Mouse (Mus musculus) embryonic facial prominence, embryonic 14.5 days (tissue): ENCODE data around the gene Poc1b. TPM values are rescaled to one million over a fixed set of nuclear protein-coding genes. Genes with fewer than 3 reads are reported as not detected.

Experiments used
- ATAC-seq: fragments of 200-750 bp; cut with Nextera tagmentation; 2 replicates; pipeline ENCODE4 v1.8.0; 2017; ENCODE audit warnings: low read depth, moderate number of reproducible peaks, moderate TSS enrichment
- DNase-seq: peaks from one replicate; pipeline ENCODE4 v3.0.0-alpha.2; 2015; ENCODE audit warnings: low spot score
- H3K27ac ChIP-seq: fragments of 300-500 bp; sonication (generic); replicated peaks from 2 replicates; pipeline ENCODE4 v1.5.1; 2014; ENCODE audit warnings: low read depth, mild to moderate bottlenecking, low read length, moderate library complexity
- H3K27me3 ChIP-seq: fragments of 300-500 bp; sonication (generic); replicated peaks from 2 replicates; pipeline ENCODE4 v1.6.1; 2014; ENCODE audit warnings: low read length; ENCODE audit not compliant: control insufficient read depth, insufficient read depth
- H3K36me3 ChIP-seq: fragments of 300-500 bp; sonication (generic); 2 replicates; pipeline ENCODE4 v1.6.1; 2014; ENCODE audit warnings: low read length, mixed read lengths; ENCODE audit not compliant: control insufficient read depth, insufficient read depth
- H3K4me1 ChIP-seq: fragments of 300-500 bp; sonication (generic); 2 replicates; pipeline ENCODE4 v1.6.1; 2014; ENCODE audit warnings: antibody characterized with exemption, low read length; ENCODE audit not compliant: control insufficient read depth, insufficient read depth
- H3K4me2 ChIP-seq: fragments of 300-500 bp; sonication (generic); 2 replicates; pipeline ENCODE4 v1.6.1; 2014; ENCODE audit warnings: low read depth, mild to moderate bottlenecking, low read length, moderate library complexity, mixed read lengths
- H3K4me3 ChIP-seq: fragments of 300-500 bp; sonication (generic); 2 replicates; pipeline ENCODE4 v1.5.1; 2014; ENCODE audit warnings: low read depth, mild to moderate bottlenecking, low read length
- H3K9ac ChIP-seq: fragments of 300-500 bp; sonication (generic); 2 replicates; pipeline ENCODE4 v1.6.1; 2014; ENCODE audit warnings: low read depth, mild to moderate bottlenecking, low read length, moderate library complexity, mixed read lengths
- H3K9me3 ChIP-seq: fragments of 300-500 bp; sonication (generic); 2 replicates; pipeline ENCODE4 v1.6.1; 2016; ENCODE audit warnings: low read length; ENCODE audit not compliant: control insufficient read depth
- WGBS: fragments of 180-500 bp; shearing (Covaris S2); extraction: QIAGEN DNeasy Blood & Tissue Kit; methylation state at CpG from one replicate; pipeline ENCODE4 v1.1.7; 2014; 5-methylcytosine and 5-hydroxymethylcytosine counted together
- polyA plus RNA-seq: library from polyadenylated mRNA; unstranded; fragments of >200 nt; fragmentation: Nextera tagmentation; extraction: Ambion mirVana; gene quantifications from 2 replicates; pipeline ENCODE4 v1.2.1, GENCODE M21; 2014

Poc1b gene
- polyA plus RNA-seq, 1 experiment from 2014 or later = 18.9 TPM

GRCm38 (mm10) chr10:99107964-99108363 is 1.1 kb downstream of the Poc1b start, which contains the start of gene Galnt4:
TSS of gene Galnt4 (plus strand) at chr10:99108159.
- Histone ChIP-seq H3K27me3 (no peaks in the 10 kb centered on the region), H3K4me1 (no peaks in the 10 kb centered on the region), H3K9ac (peak within 1 kb of the TSS; percentile 77), H3K36me3 (peaks cover 15% of the 10 kb centered on the region; the same call in 1 of the 2 replicates), H3K9me3 (peaks cover 9% of the 10 kb centered on the region; the same call in 1 of the 2 replicates), H3K4me3 (peak within 1 kb of the TSS; percentile 70), H3K4me2 (peak within 1 kb of the TSS; percentile 96), H3K27ac (peak within 1 kb of the TSS; percentile 84)
- ATAC-seq (peak; percentile 84), DNase-seq (peak; percentile 91)
- under 1% methylated on average over 17 of the region's 22 CpGs for WGBS

- H3K36me3 ChIP-seq = peaks cover 15% of the 10 kb centered on the region; the same call in 1 of the 2 replicates
- no peaks in the 10 kb centered on the region for H3K4me1 ChIP-seq
- peaks cover 9% of the 10 kb centered on the region; the same call in 1 of the 2 replicates for H3K9me3 ChIP-seq
- peak overlapping the region; percentile 77 for H3K9ac ChIP-seq
- peak overlapping the region; percentile 84; the same call in 1 of the 2 replicates for H3K27ac ChIP-seq
- DNase-seq (no peak), ATAC-seq (no peak)
- H3K4me3 ChIP-seq = peak overlapping the region; percentile 70
- no peaks in the 10 kb centered on the region for H3K27me3 ChIP-seq
- WGBS = 34% methylated on average over 12 of the region's 12 CpGs
- H3K4me2 ChIP-seq = peak overlapping the region; percentile 96
These were observed 1.7 kb downstream of the Poc1b start for GRCm38 (mm10) chr10:99108431-99108982.

- DNase-seq (no peak), ATAC-seq (no peak)
- H3K4me3 ChIP-seq = no peak overlapping the region
These were observed 6.7 kb downstream of the Poc1b start for GRCm38 (mm10) chr10:99113533-99113932.

GRCm38 (mm10) chr10:99114295-99114694 is 7.5 kb downstream of the Poc1b start:
- Histone ChIP-seq H3K36me3 (peaks cover 12% of the 10 kb centered on the region; the same call in 1 of the 2 replicates), H3K4me3 (no peak overlapping the region), H3K27ac (no peak overlapping the region), H3K27me3 (no peaks in the 10 kb centered on the region), H3K4me2 (no peak overlapping the region), H3K4me1 (0 out of 2 replicates have a peak, but pooled peaks cover 7% of the 10 kb centered on the region), H3K9ac (no peak overlapping the region), H3K9me3 (peaks cover 7% of the 10 kb centered on the region; the same call in 1 of the 2 replicates)
- DNase-seq = no peak
- 74% methylated on average over 8 of the region's 8 CpGs for WGBS
- ATAC-seq = no peak

More at GRCm38 (mm10) chr10:99113533-99113932, 6.7 kb downstream of the Poc1b start:
- H3K4me2 ChIP-seq = no peak overlapping the region
- H3K9me3 ChIP-seq = peaks cover 9% of the 10 kb centered on the region; the same call in 1 of the 2 replicates
- H3K27ac ChIP-seq = no peak overlapping the region
- peaks cover 15% of the 10 kb centered on the region; the same call in 1 of the 2 replicates for H3K36me3 ChIP-seq
- no peak overlapping the region for H3K9ac ChIP-seq
- no peaks in the 10 kb centered on the region for H3K27me3 ChIP-seq
- WGBS = 43% methylated on average over 3 of the region's 3 CpGs
- H3K4me1 ChIP-seq = no peaks in the 10 kb centered on the region

GRCm38 (mm10) chr10:99115471-99116236 is 8.8 kb downstream of the Poc1b start:
- no peaks in the 10 kb centered on the region for H3K27me3 ChIP-seq
- H3K9me3 ChIP-seq = no peaks in the 10 kb centered on the region
- DNase-seq (no peak), ATAC-seq (no peak)
- H3K4me3 ChIP-seq = no peak overlapping the region
- no peak overlapping the region for H3K27ac ChIP-seq
- peaks cover 3% of the 10 kb centered on the region; the same call in 1 of the 2 replicates for H3K36me3 ChIP-seq
- H3K4me2 ChIP-seq = no peak overlapping the region
- 37% methylated on average over 18 of the region's 18 CpGs for WGBS
- 0 out of 2 replicates have a peak, but pooled peaks cover 8% of the 10 kb centered on the region for H3K4me1 ChIP-seq
- H3K9ac ChIP-seq = no peak overlapping the region

GRCm38 (mm10) chr10:99116237-99116632 is 9.4 kb downstream of the Poc1b start:
- H3K27me3 ChIP-seq = no peaks in the 10 kb centered on the region
- no peaks in the 10 kb centered on the region; the same call in 1 of the 2 replicates for H3K36me3 ChIP-seq
- H3K4me2 ChIP-seq = no peak overlapping the region
- no peak overlapping the region for H3K27ac ChIP-seq
- H3K4me3 ChIP-seq = no peak overlapping the region
- DNase-seq (no peak), ATAC-seq (no peak)
- H3K4me1 ChIP-seq = 0 out of 2 replicates have a peak, but pooled peaks cover 8% of the 10 kb centered on the region
- no peaks in the 10 kb centered on the region for H3K9me3 ChIP-seq
- no peak overlapping the region for H3K9ac ChIP-seq
- 51% methylated on average over 8 of the region's 8 CpGs for WGBS

- 84% methylated on average over 16 of the region's 16 CpGs for WGBS
- Histone ChIP-seq H3K36me3 (no peaks in the 10 kb centered on the region), H3K4me1 (0 out of 2 replicates have a peak, but pooled peaks cover 8% of the 10 kb centered on the region), H3K4me3 (no peak overlapping the region), H3K27ac (no peak overlapping the region), H3K9ac (no peak overlapping the region), H3K27me3 (no peaks in the 10 kb centered on the region), H3K4me2 (no peak overlapping the region), H3K9me3 (no peaks in the 10 kb centered on the region)
- no peak for DNase-seq
- no peak for ATAC-seq
These were observed 10.1 kb downstream of the Poc1b start for GRCm38 (mm10) chr10:99116650-99117615.

- Histone ChIP-seq H3K27ac (no peak overlapping the region), H3K27me3 (no peaks in the 10 kb centered on the region), H3K36me3 (no peaks in the 10 kb centered on the region), H3K4me2 (no peak overlapping the region), H3K9ac (no peak overlapping the region), H3K4me1 (0 out of 2 replicates have a peak, but pooled peaks cover 8% of the 10 kb centered on the region), H3K9me3 (no peaks in the 10 kb centered on the region), H3K4me3 (no peak overlapping the region)
- ATAC-seq = no peak
- WGBS = 68% methylated on average over 10 of the region's 10 CpGs
- no peak for DNase-seq
These were observed 11.0 kb downstream of the Poc1b start for GRCm38 (mm10) chr10:99117876-99118275.
